Mouse (Mus musculus) testis, adult 2 months (tissue): ENCODE data around the gene Vwa8. TPM values are rescaled to one million over a fixed set of nuclear protein-coding genes. Genes with fewer than 3 reads are reported as not detected.
"Not testable (repeated sequence)": the region's sequence is repeated elsewhere in the genome, so short reads cannot be mapped to it uniquely, and the experiment has no call there.

Experiments
- H3K27ac ChIP-seq: fragments of 200-500 bp; 2 replicates; pipeline ENCODE4 v1.5.1; 2012; ENCODE audit warnings: low read depth, low read length; ENCODE audit not compliant: control insufficient read depth, insufficient read depth
- H3K27me3 ChIP-seq: fragments of 200-500 bp; 2 replicates; pipeline ENCODE4 v1.6.1; 2012; ENCODE audit warnings: mild to moderate bottlenecking, low read length, moderate library complexity; ENCODE audit not compliant: control insufficient read depth, insufficient read depth
- H3K36me3 ChIP-seq: fragments of 200-500 bp; 2 replicates; pipeline ENCODE4 v1.6.1; 2012; ENCODE audit warnings: mild to moderate bottlenecking, low read length; ENCODE audit not compliant: control insufficient read depth, insufficient read depth
- H3K4me1 ChIP-seq: fragments of 200-500 bp; 2 replicates; pipeline ENCODE4 v1.6.1; 2012; ENCODE audit warnings: low read length; ENCODE audit not compliant: control insufficient read depth, insufficient read depth
- H3K4me3 ChIP-seq: fragments of 200-500 bp; 2 replicates; pipeline ENCODE4 v1.5.1; 2012; ENCODE audit warnings: low read depth, mild to moderate bottlenecking, low read length, moderate library complexity, mixed read lengths; ENCODE audit not compliant: control insufficient read depth
- CTCF ChIP-seq: fragments of 200-500 bp; IDR thresholded peaks from 2 replicates; pipeline ENCODE4 v1.5.1; 2012; ENCODE audit warnings: low read depth, mild to moderate bottlenecking, inconsistent platforms, low read length, moderate library complexity; ENCODE audit not compliant: control insufficient read depth, insufficient read depth, insufficient replicate concordance
- POLR2A ChIP-seq: fragments of 200-500 bp; IDR thresholded peaks from 2 replicates; pipeline ENCODE4 v1.6.1; 2012; ENCODE audit warnings: low read depth, mild to moderate bottlenecking, inconsistent platforms, low read length, moderate library complexity; ENCODE audit not compliant: control insufficient read depth
- polyA plus RNA-seq: library from polyadenylated mRNA; depleted of rRNA; stranded (reverse); fragments of >200 nt; gene quantifications from 2 replicates; pipeline ENCODE4 v1.2.3, GENCODE M21; 2012

Vwa8 gene
- polyA plus RNA-seq, 1 experiment = 15.6 TPM

- TF ChIP-seq CTCF = no peak
- no peak for TF ChIP-seq POLR2A
- Histone ChIP-seq H3K4me3 (no peak overlapping the region), H3K4me1 (no peaks in the 10 kb centered on the region), H3K27me3 (no peaks in the 10 kb centered on the region), H3K27ac (no peak overlapping the region), H3K36me3 (no peaks in the 10 kb centered on the region)
These were observed 135.4 kb downstream of the Vwa8 start for GRCm38 (mm10) chr14:78984296-78984695.

GRCm38 (mm10) chr14:78987543-78987942 is 138.7 kb downstream of the Vwa8 start:
- Histone ChIP-seq H3K36me3 (no peaks in the 10 kb centered on the region), H3K27ac (no peak overlapping the region), H3K27me3 (no peaks in the 10 kb centered on the region), H3K4me1 (no peaks in the 10 kb centered on the region), H3K4me3 (no peak overlapping the region)
- TF ChIP-seq CTCF (no peak), POLR2A (no peak)

- Histone ChIP-seq H3K27me3 (no peaks in the 10 kb centered on the region), H3K27ac (no peak overlapping the region), H3K4me3 (no peak overlapping the region), H3K4me1 (no peaks in the 10 kb centered on the region), H3K36me3 (peaks cover 1% of the 10 kb centered on the region; the same call in 1 of the 2 replicates)
- TF ChIP-seq POLR2A = no peak
- no peak for TF ChIP-seq CTCF
These were observed 143.6 kb downstream of the Vwa8 start for GRCm38 (mm10) chr14:78992456-78992855.

- no peak overlapping the region for H3K27ac ChIP-seq
- no peaks in the 10 kb centered on the region for H3K27me3 ChIP-seq
- no peak overlapping the region for H3K4me3 ChIP-seq
- peaks cover 1% of the 10 kb centered on the region; the same call in 1 of the 2 replicates for H3K36me3 ChIP-seq
- TF ChIP-seq POLR2A = no peak
- no peak for TF ChIP-seq CTCF
- H3K4me1 ChIP-seq = no peaks in the 10 kb centered on the region
These were observed 144.7 kb downstream of the Vwa8 start for GRCm38 (mm10) chr14:78993515-78993914.

- peaks cover 1% of the 10 kb centered on the region; the same call in 1 of the 2 replicates for H3K36me3 ChIP-seq
- H3K4me1 ChIP-seq = no peaks in the 10 kb centered on the region
- H3K4me3 ChIP-seq = no peak overlapping the region
- H3K27ac ChIP-seq = no peak overlapping the region
- TF ChIP-seq CTCF (no peak), POLR2A (no peak)
- no peaks in the 10 kb centered on the region for H3K27me3 ChIP-seq
These were observed 147.5 kb downstream of the Vwa8 start for GRCm38 (mm10) chr14:78996359-78996758.

- peak; percentile 5; the same call in 1 of the 2 replicates for TF ChIP-seq CTCF
- TF ChIP-seq POLR2A = no peak
- no peak overlapping the region for H3K4me3 ChIP-seq
- H3K36me3 ChIP-seq = no peaks in the 10 kb centered on the region
- no peak overlapping the region for H3K27ac ChIP-seq
- H3K4me1 ChIP-seq = no peaks in the 10 kb centered on the region
- H3K27me3 ChIP-seq = no peaks in the 10 kb centered on the region
These were observed 154.7 kb downstream of the Vwa8 start for GRCm38 (mm10) chr14:79003576-79003975.

- not testable (repeated sequence) for H3K27ac ChIP-seq, H3K4me3 ChIP-seq, H3K36me3 ChIP-seq, H3K27me3 ChIP-seq, H3K4me1 ChIP-seq
These were observed 168.9 kb downstream of the Vwa8 start for GRCm38 (mm10) chr14:79017710-79018109.

GRCm38 (mm10) chr14:79018564-79018963 is 169.7 kb downstream of the Vwa8 start:
- TF ChIP-seq POLR2A = no peak
- no peak for TF ChIP-seq CTCF

More at GRCm38 (mm10) chr14:79018564-79018963, 169.7 kb downstream of the Vwa8 start:
- no peak overlapping the region for H3K27ac ChIP-seq
- H3K36me3 ChIP-seq = no peaks in the 10 kb centered on the region; the same call in 1 of the 2 replicates
- H3K4me1 ChIP-seq = no peaks in the 10 kb centered on the region
- no peak overlapping the region for H3K4me3 ChIP-seq
- H3K27me3 ChIP-seq = no peaks in the 10 kb centered on the region
